Mouse (Mus musculus): ENCODE results near the gene Nav2.

GRCm38 (mm10) chr7:49525348-49526100, 617.0 kb downstream of the Nav2 start:
- no peak for TF ChIP-seq UBTF (IDR thresholded peaks at IDR 0.05; ENCODE audit: borderline replicate concordance, insufficient read depth, low read depth, low read length)
- TF ChIP-seq POLR2A (IDR thresholded peaks at IDR 0.05; ENCODE audit: control insufficient read depth in 1 of 2, insufficient read depth in 1 of 2, low read depth in 1 of 2, low read length in 2 of 2, poor library complexity in 1 of 2): no peak
- no peak for TF ChIP-seq HCFC1 (IDR thresholded peaks at IDR 0.05; ENCODE audit: low read depth, low read length)
- no peak for TF ChIP-seq CTCF (IDR thresholded peaks at IDR 0.05 in 2 of 3, conservative IDR thresholded peaks at IDR 0.05 in 1 of 3; ENCODE audit: control insufficient read depth in 1 of 3, insufficient read depth in 1 of 3, low read depth in 2 of 3, low read length in 3 of 3, poor library complexity in 1 of 3, severe bottlenecking in 1 of 3)
- TF ChIP-seq RCOR1 (IDR thresholded peaks at IDR 0.05; ENCODE audit: low read depth, low read length): no peak

All from MEL (cell line).